Mouse (Mus musculus): ENCODE measurements around the gene Dio2. TPM values are rescaled to one million over a fixed set of nuclear protein-coding genes. Genes with fewer than 3 reads are reported as not detected.

Gene Dio2
- under 1 TPM in 1 of 3 experiments, not detected in 2; 0.16 TPM for polyA plus RNA-seq (2017; shearing (Covaris generic))

DNA sequence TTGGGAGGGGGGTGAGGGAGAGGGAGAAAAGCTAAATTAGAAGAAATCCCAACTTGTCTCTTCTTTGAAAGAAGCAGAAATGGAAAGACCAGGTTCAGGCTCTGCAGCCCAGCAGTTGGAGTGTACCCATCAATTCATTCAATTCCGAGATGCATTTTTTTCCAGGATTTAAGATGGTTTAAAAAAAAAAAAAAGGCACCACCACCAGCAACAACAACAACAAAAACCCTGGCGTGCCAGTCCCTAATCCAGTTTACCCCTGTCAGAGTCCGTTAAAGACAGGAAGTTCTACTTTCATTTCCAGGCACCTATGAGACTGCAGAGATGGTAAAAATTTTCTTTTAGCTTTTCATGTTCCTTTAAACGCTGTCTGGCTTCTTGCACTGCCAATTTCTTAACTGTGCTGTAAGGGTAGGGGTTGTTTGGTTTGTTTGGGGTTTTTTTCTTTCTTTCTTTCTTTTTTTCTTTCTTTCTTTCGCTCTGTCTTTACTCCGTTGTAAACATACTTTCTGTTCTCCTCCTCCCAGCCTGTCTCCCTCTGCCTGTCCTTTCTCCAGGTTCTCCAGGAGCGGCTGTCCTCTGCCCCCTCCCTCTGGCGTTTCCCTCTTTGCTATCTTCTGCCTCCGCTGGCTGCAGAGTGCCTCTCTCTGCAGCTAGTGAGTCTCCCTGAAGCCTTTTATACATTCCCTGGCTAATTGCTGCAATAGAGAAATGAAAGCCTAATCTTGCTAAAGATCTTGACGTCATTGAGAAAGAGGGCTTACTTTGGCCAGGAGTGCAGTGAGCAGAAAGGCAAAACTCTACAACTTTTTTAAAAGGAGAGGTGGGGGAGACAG, at the start of gene Dio2:
Gene Dio2, minus strand, starts transcription at position 51 of the 836 bp plus-strand sequence.
- ATAC-seq: peak; percentile 64

DNA sequence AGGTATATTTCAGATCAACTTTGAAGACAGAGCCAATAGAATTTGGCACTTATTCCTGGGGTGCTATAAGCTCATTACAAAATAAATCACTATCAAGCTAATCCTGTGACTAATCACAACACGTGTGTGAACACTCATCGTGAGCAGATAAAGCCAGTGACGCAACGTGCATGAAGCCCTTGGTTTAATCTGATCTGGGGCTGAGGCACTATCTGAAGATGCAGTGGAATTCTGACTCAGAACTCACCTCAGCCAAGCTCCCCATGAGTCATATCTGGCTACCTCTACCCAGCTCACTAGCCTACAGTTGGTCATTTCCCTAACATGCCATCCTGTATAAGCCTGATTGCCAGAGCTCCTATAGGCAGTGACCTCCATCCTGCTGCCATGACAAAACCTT, 43.2 kb upstream of the Dio2 start:
- no peak for ATAC-seq

DNA sequence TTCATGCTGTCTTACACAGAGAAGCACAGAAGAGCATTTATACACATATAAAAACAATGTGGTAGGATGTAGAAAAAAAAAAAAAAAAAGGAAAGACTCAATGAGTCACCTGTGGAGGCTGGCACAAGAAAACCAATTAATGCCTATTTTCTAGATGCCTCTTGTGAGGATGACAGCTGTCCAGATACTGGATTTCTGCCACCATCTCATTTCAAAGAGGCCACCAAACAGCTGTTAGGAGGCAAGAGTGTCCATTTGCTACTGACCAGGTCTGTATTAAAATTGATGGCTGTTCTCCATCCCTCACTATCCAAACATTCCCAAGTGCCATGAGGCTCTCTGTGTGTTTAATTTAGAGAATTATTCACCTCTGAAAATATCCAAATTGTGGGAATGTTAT, 6.5 kb upstream of the Dio2 start:
- no peak for ATAC-seq

DNA sequence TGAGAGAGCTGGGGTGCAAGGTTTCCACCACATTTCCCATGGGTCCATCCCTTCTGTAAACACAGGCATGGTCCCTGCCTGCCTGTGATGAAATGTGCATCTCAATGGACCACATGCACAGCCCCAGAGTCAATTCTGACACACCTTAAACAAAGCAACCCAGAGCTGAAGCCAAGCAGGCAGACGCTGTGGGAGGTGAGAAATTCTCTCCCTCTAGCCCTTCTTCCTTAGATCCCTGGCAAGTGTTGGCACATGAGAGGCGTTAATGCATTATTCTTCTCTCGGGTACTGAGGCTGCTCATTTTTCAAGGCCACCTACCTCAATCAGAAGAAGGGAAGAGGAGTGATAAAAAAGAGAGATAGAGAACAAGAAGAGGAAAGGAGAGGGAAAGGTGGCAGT, 5.4 kb upstream of the Dio2 start:
- no peak for ATAC-seq

GRCm38 (mm10) chr12:90740468-90740867, 2.2 kb upstream of the Dio2 start:
- peak; percentile 61 for ATAC-seq

DNA sequence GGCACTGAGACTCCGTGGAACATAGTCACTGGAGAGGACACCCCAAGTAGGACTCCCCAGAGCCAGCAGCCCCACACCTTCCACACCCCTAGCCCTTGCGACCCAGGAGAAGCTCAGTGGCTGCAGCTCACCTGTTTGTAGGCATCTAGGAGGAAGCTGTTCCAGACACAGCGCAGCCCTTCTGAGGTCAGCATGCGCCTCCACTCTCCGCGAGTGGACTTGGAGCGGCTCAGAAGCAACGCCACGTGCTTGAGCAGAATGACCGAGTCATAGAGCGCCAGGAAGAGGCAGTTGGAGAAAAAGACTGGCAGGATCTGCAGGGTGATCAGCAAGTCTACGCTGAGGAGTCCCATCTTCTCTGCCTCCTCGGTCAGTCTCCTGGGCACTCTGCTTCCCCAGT, 306 bp downstream of the Dio2 start:
- peak; percentile 27 for ATAC-seq

DNA sequence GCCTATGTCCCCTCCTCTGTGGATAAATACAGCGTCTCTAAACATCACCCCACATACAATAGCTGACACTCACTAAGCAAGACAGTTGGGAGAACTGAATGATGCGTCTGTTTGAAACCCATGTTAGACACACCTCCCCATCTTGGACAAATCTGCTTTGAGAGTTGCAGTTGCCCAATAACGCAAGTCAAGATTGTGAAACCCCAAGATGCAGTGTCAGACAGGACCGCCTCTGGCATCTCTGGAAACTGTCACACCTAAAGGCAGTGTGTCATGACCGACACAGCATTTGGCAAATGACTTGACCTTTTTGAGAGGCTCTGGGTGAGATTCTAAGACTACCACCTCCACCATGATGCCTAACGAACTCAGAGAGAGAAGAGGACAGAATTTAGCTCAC, 2.8 kb downstream of the Dio2 start:
- ATAC-seq: no peak

DNA sequence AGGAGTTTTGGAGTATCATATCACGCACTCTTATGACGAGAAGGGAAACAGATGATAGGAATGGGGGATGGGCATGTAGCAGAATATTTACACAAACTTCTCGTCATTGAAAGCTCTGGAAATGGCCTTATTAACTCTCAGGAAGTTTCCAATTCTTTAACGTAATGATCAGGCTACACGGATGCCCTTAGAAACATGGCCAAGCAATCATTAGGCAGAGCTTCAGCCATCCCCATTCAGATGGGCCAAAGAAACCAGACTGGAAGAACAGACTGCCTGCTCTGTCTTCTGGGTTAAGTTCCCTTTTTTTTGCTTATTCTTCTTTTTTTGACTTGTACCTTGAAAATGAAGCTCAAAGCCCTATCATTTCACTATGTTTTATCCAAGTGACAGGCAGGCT, 3.7 kb downstream of the Dio2 start:
- no peak for ATAC-seq

- no peak for ATAC-seq
These were observed 4.5 kb downstream of the Dio2 start for GRCm38 (mm10) chr12:90733721-90734120.

- ATAC-seq: peak; percentile 82
These were observed 8.6 kb downstream of the Dio2 start for GRCm38 (mm10) chr12:90729648-90730047.

DNA sequence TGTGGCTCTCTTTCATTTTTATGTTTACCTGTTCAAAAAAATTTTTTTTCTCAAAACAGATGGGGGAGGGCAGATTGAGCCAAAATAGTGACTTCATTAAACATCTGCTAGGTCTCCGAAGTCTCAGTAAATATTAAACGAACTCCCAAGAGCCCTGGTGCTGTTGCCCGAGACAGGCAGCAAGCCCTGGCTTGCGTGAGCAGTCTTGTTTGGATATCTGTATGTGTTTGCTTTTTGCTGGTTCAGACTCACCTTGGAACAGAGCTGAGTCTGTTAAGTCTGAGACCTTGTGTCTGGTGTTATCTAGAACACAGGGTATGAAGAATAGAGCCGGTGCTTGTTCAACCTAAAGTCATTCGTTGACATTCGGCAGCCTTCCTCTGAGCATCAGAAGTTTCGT, 13.1 kb downstream of the Dio2 start:
- no peak for ATAC-seq

GRCm38 (mm10) chr12:90724644-90725043, 13.6 kb downstream of the Dio2 start:
- ATAC-seq: no peak

DNA sequence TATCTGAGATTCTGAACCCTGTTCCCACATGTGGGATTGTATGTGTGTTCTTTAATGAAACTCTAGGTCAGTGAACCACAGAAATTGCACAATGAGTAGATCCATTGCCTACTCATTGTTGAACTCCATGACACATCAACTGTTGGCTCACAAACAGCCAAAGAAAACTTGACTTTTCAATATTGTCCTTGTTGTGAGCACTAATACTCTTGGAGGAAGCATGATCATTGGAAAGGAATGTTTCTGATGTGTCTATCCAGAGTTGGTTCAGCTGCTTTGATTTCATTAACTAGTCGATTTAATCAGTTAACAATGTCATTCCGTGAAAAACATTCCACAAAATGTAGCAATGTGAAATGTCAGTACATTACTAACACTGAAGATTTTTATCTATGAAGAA, 44.1 kb downstream of the Dio2 start:
- no peak for ATAC-seq

All from inflammation-experienced regulatory T-cells, adult 6 months (primary cell).